Mouse (Mus musculus): Measurements from ENCODE around the gene Inpp5a.

- TF ChIP-seq EP300 (optimal IDR thresholded peaks at IDR 0.05) (no peak), CTCF (IDR thresholded peaks at IDR 0.05; ENCODE audit: low read depth) (no peak)
These were observed 9.2 kb upstream of the Inpp5a start for GRCm38 (mm10) chr7:139379745-139380144.
